Mouse (Mus musculus) limb, embryonic 12.5 days (tissue): ENCODE results near the gene Fam129b. TPM values are rescaled to one million over a fixed set of nuclear protein-coding genes. Genes with fewer than 3 reads are reported as not detected.

ENCODE experiments used
- ATAC-seq: fragments of 200-750 bp; cut with Nextera tagmentation; 2 replicates; pipeline ENCODE4 v1.8.0; 2017; ENCODE audit warnings: low read depth, moderate TSS enrichment; ENCODE audit not compliant: insufficient number of reproducible peaks, insufficient read depth, low FRiP score, low TSS enrichment
- H3K27ac ChIP-seq: fragments of 300-500 bp; sonication (generic); 2 replicates; pipeline ENCODE4 v1.5.1; 2016; ENCODE audit warnings: mild to moderate bottlenecking, moderate library complexity
- H3K27me3 ChIP-seq: fragments of 300-500 bp; sonication (generic); 2 replicates; pipeline ENCODE4 v1.6.1; 2016; ENCODE audit warnings: mild to moderate bottlenecking, moderate library complexity
- H3K36me3 ChIP-seq: fragments of 300-500 bp; sonication (generic); 2 replicates; pipeline ENCODE4 v1.6.1; 2016; ENCODE audit warnings: mild to moderate bottlenecking, moderate library complexity
- H3K4me1 ChIP-seq: fragments of 300-500 bp; sonication (generic); replicated peaks from 2 replicates; pipeline ENCODE4 v1.6.1; 2016
- H3K4me2 ChIP-seq: fragments of 300-500 bp; sonication (generic); 2 replicates; pipeline ENCODE4 v1.6.1; 2016; ENCODE audit warnings: mild to moderate bottlenecking, moderate library complexity
- H3K4me3 ChIP-seq: fragments of 300-500 bp; sonication (generic); replicated peaks from 2 replicates; pipeline ENCODE4 v1.5.1; 2016; ENCODE audit warnings: mild to moderate bottlenecking
- H3K9ac ChIP-seq: fragments of 300-500 bp; sonication (generic); replicated peaks from 2 replicates; pipeline ENCODE4 v1.6.1; 2016; ENCODE audit warnings: mild to moderate bottlenecking, moderate library complexity
- H3K9me3 ChIP-seq: fragments of 300-500 bp; sonication (generic); 2 replicates; pipeline ENCODE4 v1.6.1; 2016; ENCODE audit warnings: mild to moderate bottlenecking, moderate library complexity
- WGBS: fragments of 180-500 bp; shearing (Covaris S2); methylation state at CpG from one replicate; pipeline ENCODE4 v1.1.7; 2016; 5-methylcytosine and 5-hydroxymethylcytosine counted together
- polyA plus RNA-seq: library from polyadenylated mRNA; unstranded; fragments of >200 nt; fragmentation: Nextera tagmentation; extraction: Ambion mirVana; gene quantifications from 2 replicates; pipeline ENCODE4 v1.2.1, GENCODE M21; 2016

The Fam129b gene
- polyA plus RNA-seq, 1 experiment from 2014 or later, result 48.0 TPM

GRCm38 (mm10) chr2:32860799-32861198, 15.1 kb upstream of the Fam129b start:
- WGBS, result 80% methylated on average over 8 of the region's 8 CpGs
- H3K27me3 ChIP-seq, result no peaks in the 10 kb centered on the region
- no peaks in the 10 kb centered on the region for H3K9me3 ChIP-seq
- no peaks in the 10 kb centered on the region for H3K4me1 ChIP-seq
- no peak overlapping the region for H3K9ac ChIP-seq
- no peak overlapping the region for H3K4me2 ChIP-seq
- no peaks in the 10 kb centered on the region for H3K36me3 ChIP-seq
- ATAC-seq, result no peak
- H3K4me3 ChIP-seq, result no peak overlapping the region
- no peak overlapping the region for H3K27ac ChIP-seq

GRCm38 (mm10) chr2:32863317-32863716, 12.6 kb upstream of the Fam129b start:
- H3K9me3 ChIP-seq, result no peaks in the 10 kb centered on the region
- H3K4me2 ChIP-seq, result no peak overlapping the region
- 93% methylated on average over 3 of the region's 3 CpGs for WGBS
- H3K36me3 ChIP-seq, result no peaks in the 10 kb centered on the region
- H3K4me3 ChIP-seq, result no peak overlapping the region
- no peaks in the 10 kb centered on the region for H3K27me3 ChIP-seq
- ATAC-seq, result no peak
- H3K9ac ChIP-seq, result no peak overlapping the region
- no peaks in the 10 kb centered on the region for H3K4me1 ChIP-seq
- H3K27ac ChIP-seq, result no peak overlapping the region

GRCm38 (mm10) chr2:32864755-32865154, 11.2 kb upstream of the Fam129b start:
- Histone ChIP-seq H3K36me3 (no peaks in the 10 kb centered on the region), H3K4me3 (no peak overlapping the region), H3K9ac (no peak overlapping the region), H3K4me1 (no peaks in the 10 kb centered on the region), H3K4me2 (no peak overlapping the region), H3K27me3 (no peaks in the 10 kb centered on the region), H3K27ac (no peak overlapping the region), H3K9me3 (no peaks in the 10 kb centered on the region)
- WGBS, result 63% methylated on average over 2 of the region's 2 CpGs
- no peak for ATAC-seq

GRCm38 (mm10) chr2:32867354-32867753, 8.6 kb upstream of the Fam129b start:
- Histone ChIP-seq H3K36me3 (no peaks in the 10 kb centered on the region), H3K4me2 (no peak overlapping the region), H3K9ac (no peak overlapping the region), H3K4me3 (no peak overlapping the region), H3K4me1 (no peaks in the 10 kb centered on the region), H3K9me3 (no peaks in the 10 kb centered on the region), H3K27me3 (no peaks in the 10 kb centered on the region), H3K27ac (no peak overlapping the region)
- ATAC-seq, result no peak
- WGBS, result 81% methylated on average over 4 of the region's 4 CpGs

- 60% methylated on average over 6 of the region's 6 CpGs for WGBS
- no peaks in the 10 kb centered on the region for H3K36me3 ChIP-seq
- H3K27ac ChIP-seq, result no peak overlapping the region
- H3K4me2 ChIP-seq, result no peak overlapping the region
- H3K9ac ChIP-seq, result no peak overlapping the region
- H3K27me3 ChIP-seq, result no peaks in the 10 kb centered on the region
- peaks cover 6% of the 10 kb centered on the region for H3K4me1 ChIP-seq
- no peak overlapping the region for H3K4me3 ChIP-seq
- no peaks in the 10 kb centered on the region for H3K9me3 ChIP-seq
- no peak for ATAC-seq
Measured at GRCm38 (mm10) chr2:32869721-32870274, 6.1 kb upstream of the Fam129b start.

- WGBS, result 48% methylated on average over 8 of the region's 8 CpGs
- H3K27ac ChIP-seq, result no peak overlapping the region
- no peaks in the 10 kb centered on the region for H3K36me3 ChIP-seq
- no peak overlapping the region for H3K4me3 ChIP-seq
- no peaks in the 10 kb centered on the region for H3K27me3 ChIP-seq
- H3K9me3 ChIP-seq, result no peaks in the 10 kb centered on the region
- no peak for ATAC-seq
- peaks cover 10% of the 10 kb centered on the region for H3K4me1 ChIP-seq
- no peak overlapping the region for H3K4me2 ChIP-seq
- no peak overlapping the region for H3K9ac ChIP-seq
Measured at GRCm38 (mm10) chr2:32870275-32871100, 5.4 kb upstream of the Fam129b start.

- no peak for ATAC-seq
- Histone ChIP-seq H3K27ac (peak overlapping the region; percentile 74; the same call in 1 of the 2 replicates), H3K9ac (no peak overlapping the region), H3K4me1 (peaks cover 37% of the 10 kb centered on the region), H3K9me3 (no peaks in the 10 kb centered on the region), H3K27me3 (no peaks in the 10 kb centered on the region), H3K4me3 (0 out of 2 replicates have a peak overlapping the region, but pooled peaks have one; percentile 82), H3K36me3 (no peaks in the 10 kb centered on the region), H3K4me2 (peak overlapping the region; percentile 86; the same call in 1 of the 2 replicates)
- 75% methylated on average over 3 of the region's 3 CpGs for WGBS
Measured at GRCm38 (mm10) chr2:32874070-32874469, 1.8 kb upstream of the Fam129b start.

GRCm38 (mm10) chr2:32874951-32875674, 801 bp upstream of the Fam129b start:
- no peak for ATAC-seq
- WGBS, result 13% methylated on average over 15 of the region's 15 CpGs

GRCm38 (mm10) chr2:32876490-32877302, 782 bp downstream of the Fam129b start:
- H3K4me2 ChIP-seq, result peak overlapping the region; percentile 86
- peak overlapping the region; percentile 82 for H3K4me3 ChIP-seq
- H3K27ac ChIP-seq, result peak overlapping the region; percentile 74
- H3K36me3 ChIP-seq, result no peaks in the 10 kb centered on the region; the same call in 1 of the 2 replicates
- peak overlapping the region; percentile 93 for H3K9ac ChIP-seq
- H3K4me1 ChIP-seq, result peaks cover 63% of the 10 kb centered on the region
- H3K27me3 ChIP-seq, result no peaks in the 10 kb centered on the region
- no peaks in the 10 kb centered on the region for H3K9me3 ChIP-seq
- WGBS, result 3% methylated on average over 20 of the region's 20 CpGs
- no peak; the same call in 1 of the 2 replicates for ATAC-seq

More at GRCm38 (mm10) chr2:32874951-32875674, 801 bp upstream of the Fam129b start:
- H3K9ac ChIP-seq, result peak overlapping the region; percentile 93
- peak overlapping the region; percentile 74 for H3K27ac ChIP-seq
- no peaks in the 10 kb centered on the region for H3K27me3 ChIP-seq
- peak overlapping the region; percentile 86 for H3K4me2 ChIP-seq
- H3K4me1 ChIP-seq, result peaks cover 47% of the 10 kb centered on the region
- H3K9me3 ChIP-seq, result no peaks in the 10 kb centered on the region
- H3K4me3 ChIP-seq, result peak overlapping the region; percentile 82
- H3K36me3 ChIP-seq, result no peaks in the 10 kb centered on the region

- no peaks in the 10 kb centered on the region for H3K9me3 ChIP-seq
- no peak for ATAC-seq
- H3K4me1 ChIP-seq, result peaks cover 68% of the 10 kb centered on the region
- H3K4me3 ChIP-seq, result peak overlapping the region; percentile 82
- no peaks in the 10 kb centered on the region for H3K27me3 ChIP-seq
- peak overlapping the region; percentile 74 for H3K27ac ChIP-seq
- 30% methylated on average over 5 of the region's 5 CpGs for WGBS
- H3K36me3 ChIP-seq, result no peaks in the 10 kb centered on the region; the same call in 1 of the 2 replicates
- H3K9ac ChIP-seq, result peak overlapping the region; percentile 93; the same call in 1 of the 2 replicates
- peak overlapping the region; percentile 86 for H3K4me2 ChIP-seq
Measured at GRCm38 (mm10) chr2:32877303-32877702, 1.4 kb downstream of the Fam129b start.
